Mouse (Mus musculus) myocyte (in vitro differentiated cells): ENCODE data around the gene Lsmem1.

ENCODE experiments used
- E2F4 ChIP-seq: IDR thresholded peaks from one replicate; pipeline ENCODE4 v1.6.1; 2011; ENCODE audit warnings: mild to moderate bottlenecking, control low read depth, moderate library complexity; ENCODE audit not compliant: insufficient read depth
- MAX ChIP-seq: IDR thresholded peaks from one replicate; pipeline ENCODE4 v1.6.1; 2011; ENCODE audit warnings: low read depth, mild to moderate bottlenecking, control low read depth
- MYOD1 ChIP-seq, 3 experiments: IDR thresholded peaks; one replicate each; pipeline ENCODE4 v1.6.1; 2011; ENCODE audit warnings: control low read depth in 2 of 3, low read depth in 2 of 3, mild to moderate bottlenecking in 2 of 3, moderate library complexity in 1 of 3; ENCODE audit not compliant: insufficient read length in 2 of 3, control insufficient read depth in 1 of 3
- MYOG ChIP-seq, 3 experiments: IDR thresholded peaks; one replicate each; pipeline ENCODE4 v1.6.1; 2011; ENCODE audit warnings: control low read depth in 2 of 3, low read depth in 2 of 3, mild to moderate bottlenecking in 2 of 3; ENCODE audit not compliant: insufficient read length in 2 of 3, control insufficient read depth in 1 of 3, insufficient read depth in 1 of 3
- POLR2A ChIP-seq: IDR thresholded peaks from one replicate; pipeline ENCODE4 v1.6.1; 2011; ENCODE audit warnings: low read depth, mild to moderate bottlenecking, control low read depth, moderate library complexity; ENCODE audit not compliant: insufficient read length
- POLR2AphosphoS2 ChIP-seq: IDR thresholded peaks from one replicate; pipeline ENCODE4 v1.6.1; 2011; ENCODE audit warnings: low read depth, control low read depth; ENCODE audit not compliant: insufficient read length
- REST ChIP-seq: IDR thresholded peaks from one replicate; pipeline ENCODE4 v1.6.1; 2011; ENCODE audit warnings: mild to moderate bottlenecking, control low read depth, moderate library complexity; ENCODE audit not compliant: insufficient read depth, insufficient read length
- TCF12 ChIP-seq: IDR thresholded peaks from one replicate; pipeline ENCODE4 v1.6.1; 2011; ENCODE audit warnings: mild to moderate bottlenecking, control low read depth; ENCODE audit not compliant: poor library complexity, insufficient read depth, severe bottlenecking
- USF1 ChIP-seq: IDR thresholded peaks from one replicate; pipeline ENCODE4 v1.6.1; 2011; ENCODE audit warnings: low read depth, mild to moderate bottlenecking, control low read depth, moderate library complexity

GRCm38 (mm10) chr12:40218430-40218945 is 19.2 kb upstream of the Lsmem1 start:
- TF ChIP-seq REST = no peak
- no peak for TF ChIP-seq POLR2A
- TF ChIP-seq POLR2AphosphoS2 = no peak
- no peak for TF ChIP-seq USF1
- no peak for TF ChIP-seq MYOD1 (IDR thresholded peaks at IDR 0.05; ENCODE audit: control insufficient read depth in 1 of 3, insufficient read length in 2 of 3, low read depth in 2 of 3)
- TF ChIP-seq TCF12 = no peak
- TF ChIP-seq MAX = no peak
- no peak for TF ChIP-seq MYOG (IDR thresholded peaks at IDR 0.05; ENCODE audit: control insufficient read depth in 1 of 3, insufficient read depth in 1 of 3, insufficient read length in 2 of 3, low read depth in 2 of 3)
- TF ChIP-seq E2F4 = no peak
